Mouse (Mus musculus): ENCODE data around the gene Mfsd10.

DNA sequence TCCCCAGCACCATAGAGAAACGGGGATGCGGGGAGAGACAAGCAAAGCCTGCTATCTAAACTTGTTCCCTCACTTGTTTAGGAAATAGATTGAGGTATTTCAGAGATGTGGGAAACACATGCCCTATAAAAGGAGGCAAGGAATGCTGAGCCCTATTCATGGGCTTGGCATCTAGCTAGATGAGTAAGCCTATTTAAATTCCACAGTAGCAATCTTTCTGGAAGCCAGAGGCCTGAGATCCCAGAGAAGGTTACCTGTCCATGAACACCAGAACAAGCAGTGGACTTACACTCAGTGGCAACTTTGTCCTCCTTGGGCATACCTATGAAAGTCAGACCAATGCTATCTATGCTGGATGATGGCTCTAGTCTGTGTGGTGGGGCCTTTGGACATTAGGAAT lies 26.2 kb upstream of the Mfsd10 start:
- no peak for TF ChIP-seq MAFK (IDR thresholded peaks at IDR 0.05; ENCODE audit: borderline replicate concordance, low read depth, low read length)
- TF ChIP-seq CTCF (IDR thresholded peaks at IDR 0.05 in 2 of 3, conservative IDR thresholded peaks at IDR 0.05 in 1 of 3; ENCODE audit: control insufficient read depth in 1 of 3, insufficient read depth in 1 of 3, low read depth in 2 of 3, low read length in 3 of 3, poor library complexity in 1 of 3, severe bottlenecking in 1 of 3) = no peak
- TF ChIP-seq POLR2A (IDR thresholded peaks at IDR 0.05; ENCODE audit: control insufficient read depth in 1 of 2, insufficient read depth in 1 of 2, low read depth in 1 of 2, low read length in 2 of 2, poor library complexity in 1 of 2) = no peak
- TF ChIP-seq JUND (IDR thresholded peaks at IDR 0.05; ENCODE audit: low read depth, low read length) = no peak
- no peak for TF ChIP-seq EP300 (IDR thresholded peaks at IDR 0.05; ENCODE audit: low read depth in 1 of 2, low read length in 2 of 2)
- no peak for TF ChIP-seq BHLHE40 (IDR thresholded peaks at IDR 0.05; ENCODE audit: borderline replicate concordance, low read depth, low read length)
- no peak for TF ChIP-seq POLR2AphosphoS2 (IDR thresholded peaks at IDR 0.05; ENCODE audit: low read length)
- TF ChIP-seq GATA1 (IDR thresholded peaks at IDR 0.05; ENCODE audit: low read depth, low read length) = no peak
- no peak for TF ChIP-seq SIN3A (IDR thresholded peaks at IDR 0.05; ENCODE audit: low read length)
- TF ChIP-seq ELF1 (IDR thresholded peaks at IDR 0.05; ENCODE audit: low read depth, low read length) = no peak
- no peak for TF ChIP-seq UBTF (IDR thresholded peaks at IDR 0.05; ENCODE audit: borderline replicate concordance, insufficient read depth, low read depth, low read length)
- no peak for TF ChIP-seq POLR2AphosphoS5 (IDR thresholded peaks at IDR 0.05; ENCODE audit: borderline replicate concordance, low read depth, low read length)
- TF ChIP-seq HCFC1 (IDR thresholded peaks at IDR 0.05; ENCODE audit: low read depth, low read length) = no peak
- no peak for TF ChIP-seq MAX (IDR thresholded peaks at IDR 0.05; ENCODE audit: low read length)
